Mouse (Mus musculus) adrenal gland, adult 18-20 months (tissue): ENCODE results near the gene Serinc3. TPM values are rescaled to one million over a fixed set of nuclear protein-coding genes. Genes with fewer than 3 reads are reported as not detected.
A peak's percentile ranks its signal among the peaks of the same experiment; 100 is the strongest.

ENCODE experiments used
- DNase-seq, 2 experiments: peaks; one replicate each; pipeline ENCODE4 v3.0.0; 2021 to 2022; ENCODE audit warnings: low spot score in 2 of 2
- total RNA-seq, 2 experiments: library from RNA; stranded (reverse); gene quantifications; 1 replicate in 1 of 2; 2 replicates in 1 of 2; pipeline ENCODE4 v1.2.3; 2021

The Serinc3 gene
- total RNA-seq, 2 experiments from 2014 or later, result 521 to 567 TPM

GRCm38 (mm10) chr2:163597661-163598060 lies 47.3 kb downstream of the Serinc3 start:
- DNase-seq, result no peak

DNA sequence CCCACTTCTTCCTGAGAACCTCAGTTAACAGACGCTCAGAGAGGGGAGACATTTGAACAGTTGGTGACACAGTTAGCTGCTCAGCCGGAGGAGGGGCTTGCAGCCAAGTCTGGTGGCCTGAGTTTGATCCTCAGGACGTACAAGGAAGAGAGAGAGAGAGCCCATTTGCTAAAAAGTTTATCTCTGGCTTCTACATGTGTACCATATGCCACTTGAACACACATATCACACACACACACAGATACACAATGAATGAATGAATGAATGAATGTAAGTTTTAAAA lies 48.1 kb downstream of the Serinc3 start:
- no peak for DNase-seq

GRCm38 (mm10) chr2:163596057-163596872 lies 48.7 kb downstream of the Serinc3 start:
- peak; percentile 27 to 49 for DNase-seq

DNA sequence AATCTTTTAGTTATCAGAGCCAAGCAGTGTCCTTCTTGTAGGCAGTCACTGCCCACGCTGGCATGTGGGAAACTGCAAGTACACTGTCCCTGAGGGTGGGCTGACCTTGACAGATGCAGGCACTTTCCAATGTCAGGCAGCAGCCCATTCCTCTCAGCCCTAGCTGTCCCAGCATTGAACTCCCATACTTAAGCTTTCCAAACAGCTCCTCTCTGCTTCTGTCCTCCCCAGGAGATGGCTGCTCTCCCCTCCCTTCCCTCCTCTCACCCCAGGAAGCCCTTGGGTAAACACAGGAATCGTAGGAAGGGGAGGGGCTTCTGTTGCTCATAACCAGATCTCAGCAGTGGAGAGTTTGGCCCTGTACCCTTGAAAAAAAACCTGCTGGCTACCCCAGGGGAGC lies 49.8 kb downstream of the Serinc3 start:
- peak; percentile 26 to 39 for DNase-seq

DNA sequence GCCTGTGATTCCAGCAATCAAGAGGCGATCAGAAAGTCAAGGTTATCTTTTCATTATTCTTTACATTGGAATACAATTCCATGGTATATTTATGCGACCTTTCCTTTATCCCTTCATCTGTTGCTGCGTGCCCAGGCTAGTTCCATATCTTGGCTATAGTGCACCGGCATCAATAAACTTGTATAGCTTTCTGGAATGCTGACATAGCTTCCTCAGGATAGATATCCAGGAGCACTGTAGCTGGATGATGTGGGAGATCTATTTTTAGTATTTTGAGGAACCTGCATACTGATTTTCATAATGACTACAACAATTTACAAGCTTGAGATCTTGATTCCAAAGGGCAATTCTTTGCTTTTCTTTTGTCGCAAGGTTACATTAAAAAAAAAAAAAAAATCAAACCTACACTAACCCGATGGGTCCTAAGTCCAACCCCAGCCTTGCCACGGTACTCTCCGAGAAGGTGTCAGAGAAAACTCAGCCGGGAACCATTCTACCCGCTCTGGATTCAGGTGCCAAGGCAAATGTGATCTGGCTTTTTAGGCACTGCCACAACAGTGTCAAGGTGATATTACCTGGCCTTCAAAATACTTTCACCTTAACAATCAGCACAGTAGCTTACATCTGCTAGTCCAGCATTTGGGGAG lies 51.2 kb downstream of the Serinc3 start:
- no peak for DNase-seq

DNA sequence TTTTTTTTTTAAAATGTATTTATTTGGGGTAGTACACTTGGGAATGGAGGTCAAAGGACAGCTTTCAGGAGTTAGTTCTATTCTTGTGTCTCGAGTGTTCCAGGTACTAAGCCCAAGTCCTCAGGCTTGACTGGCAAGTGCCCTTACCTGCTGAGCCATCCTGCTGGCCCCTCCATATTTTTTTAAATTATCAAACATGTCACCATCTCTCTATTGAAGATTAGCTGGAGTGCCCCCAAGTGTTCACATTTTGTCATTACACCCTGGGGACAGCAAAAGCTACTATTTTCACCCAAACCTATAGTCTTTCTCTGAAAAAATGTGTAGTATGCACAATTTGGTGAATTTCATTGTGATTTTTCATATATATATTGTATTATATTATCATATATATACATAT lies 52.8 kb downstream of the Serinc3 start:
- DNase-seq, result no peak

DNA sequence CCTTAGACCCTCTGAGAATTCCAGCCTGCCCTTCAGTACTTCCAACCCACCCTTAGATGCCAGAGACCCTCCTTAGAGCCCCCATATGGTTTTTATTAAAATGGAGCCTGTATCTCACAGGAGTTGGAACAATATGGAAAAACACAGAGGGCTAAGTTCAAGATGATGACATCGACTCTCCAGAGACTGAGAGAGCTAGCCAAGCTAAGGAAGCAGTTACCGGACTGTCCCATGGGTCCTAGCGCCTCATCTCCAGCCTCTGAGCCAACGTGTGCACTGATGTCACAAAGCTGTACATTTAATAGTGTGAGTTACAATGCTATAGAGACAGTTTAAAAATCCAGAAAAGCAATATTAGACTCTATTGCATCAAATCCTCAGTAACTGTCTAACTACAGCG lies 53.9 kb downstream of the Serinc3 start:
- DNase-seq, result no peak

DNA sequence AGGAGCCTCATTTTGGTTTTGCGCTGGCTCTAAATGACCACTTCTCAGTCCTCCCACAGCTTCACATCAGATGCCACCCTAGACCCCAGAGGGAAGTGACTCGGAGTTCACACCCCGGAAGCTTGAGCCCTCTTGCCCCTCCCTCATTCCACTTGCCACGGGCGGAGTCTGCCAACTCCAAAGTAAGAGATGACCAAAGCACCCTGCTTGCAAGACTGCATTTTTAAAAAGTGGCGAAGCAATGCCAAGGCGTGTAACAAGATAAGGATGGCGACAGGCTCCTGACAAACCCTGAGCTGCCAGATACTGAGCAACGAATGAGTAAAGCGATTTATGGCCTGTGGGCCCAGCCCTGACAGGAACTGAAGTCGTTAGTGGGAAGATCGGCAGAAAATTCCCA lies 54.7 kb downstream of the Serinc3 start:
- no peak for DNase-seq

DNA sequence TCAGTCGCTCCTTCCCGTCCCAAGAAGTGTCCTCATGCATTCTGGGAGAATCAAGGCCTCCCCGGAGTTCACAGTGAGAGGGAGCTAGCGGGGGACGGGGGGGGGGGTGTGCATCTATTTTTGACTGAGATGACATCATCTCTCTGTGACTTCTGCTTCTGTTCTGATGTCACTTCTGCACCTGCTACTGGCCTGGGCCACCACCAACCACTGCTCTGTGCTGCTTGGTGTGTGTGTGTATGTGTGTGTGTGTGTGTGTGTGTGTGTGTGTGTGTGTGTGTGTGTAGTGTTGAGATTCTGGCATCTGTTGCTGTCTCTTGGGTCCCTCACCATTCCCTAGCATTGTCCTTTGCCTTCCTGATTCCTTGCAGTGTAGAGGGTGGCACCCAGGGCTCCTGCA lies 57.4 kb downstream of the Serinc3 start:
- no peak for DNase-seq

DNA sequence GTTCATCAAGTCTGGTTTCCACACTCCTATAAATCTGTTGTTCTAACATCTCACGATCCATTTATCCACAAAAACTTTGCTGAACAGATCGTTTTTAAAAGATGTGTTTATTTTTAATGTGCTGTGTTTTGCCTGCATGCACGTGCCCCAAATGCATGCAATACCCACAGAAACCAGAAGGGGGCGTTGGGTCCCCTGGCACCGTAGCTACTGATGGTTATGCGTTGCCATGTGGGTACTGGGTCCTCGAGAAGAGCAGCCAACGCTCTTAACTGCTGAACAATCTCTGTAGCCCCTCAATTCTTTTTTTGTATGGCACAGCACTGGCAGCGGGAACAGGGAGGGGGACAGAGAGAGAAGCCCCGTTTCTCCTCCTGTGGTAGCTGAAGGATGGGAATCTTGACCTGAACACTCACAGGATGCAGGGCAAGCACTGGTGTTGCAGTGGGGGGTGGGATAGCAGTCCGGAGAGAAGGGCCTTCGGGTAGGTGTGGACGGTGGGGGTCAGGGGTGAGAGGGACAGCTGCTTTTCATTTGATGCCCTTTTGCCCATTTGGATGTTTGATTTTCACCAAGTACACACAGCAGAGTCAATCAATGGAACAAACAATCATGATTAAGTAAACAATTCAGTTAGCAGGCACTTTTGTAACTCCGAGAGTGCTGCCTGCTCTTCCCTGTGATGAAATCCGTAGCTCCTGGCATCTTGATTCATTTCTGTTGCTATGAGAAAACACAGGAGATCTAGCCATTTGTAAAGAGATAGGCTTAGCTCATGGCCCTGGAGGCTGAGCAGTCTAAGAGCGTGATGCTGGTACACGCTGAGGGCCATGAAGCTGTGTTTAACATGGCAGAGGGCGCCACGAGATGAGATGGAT lies 58.3 kb downstream of the Serinc3 start:
- peak in 1 of 2 experiments; percentile 57 for DNase-seq

- DNase-seq, result no peak
These were observed 60.9 kb downstream of the Serinc3 start for GRCm38 (mm10) chr2:163584088-163584426.

- no peak for DNase-seq
These were observed 61.5 kb downstream of the Serinc3 start for GRCm38 (mm10) chr2:163583226-163584087.

DNA sequence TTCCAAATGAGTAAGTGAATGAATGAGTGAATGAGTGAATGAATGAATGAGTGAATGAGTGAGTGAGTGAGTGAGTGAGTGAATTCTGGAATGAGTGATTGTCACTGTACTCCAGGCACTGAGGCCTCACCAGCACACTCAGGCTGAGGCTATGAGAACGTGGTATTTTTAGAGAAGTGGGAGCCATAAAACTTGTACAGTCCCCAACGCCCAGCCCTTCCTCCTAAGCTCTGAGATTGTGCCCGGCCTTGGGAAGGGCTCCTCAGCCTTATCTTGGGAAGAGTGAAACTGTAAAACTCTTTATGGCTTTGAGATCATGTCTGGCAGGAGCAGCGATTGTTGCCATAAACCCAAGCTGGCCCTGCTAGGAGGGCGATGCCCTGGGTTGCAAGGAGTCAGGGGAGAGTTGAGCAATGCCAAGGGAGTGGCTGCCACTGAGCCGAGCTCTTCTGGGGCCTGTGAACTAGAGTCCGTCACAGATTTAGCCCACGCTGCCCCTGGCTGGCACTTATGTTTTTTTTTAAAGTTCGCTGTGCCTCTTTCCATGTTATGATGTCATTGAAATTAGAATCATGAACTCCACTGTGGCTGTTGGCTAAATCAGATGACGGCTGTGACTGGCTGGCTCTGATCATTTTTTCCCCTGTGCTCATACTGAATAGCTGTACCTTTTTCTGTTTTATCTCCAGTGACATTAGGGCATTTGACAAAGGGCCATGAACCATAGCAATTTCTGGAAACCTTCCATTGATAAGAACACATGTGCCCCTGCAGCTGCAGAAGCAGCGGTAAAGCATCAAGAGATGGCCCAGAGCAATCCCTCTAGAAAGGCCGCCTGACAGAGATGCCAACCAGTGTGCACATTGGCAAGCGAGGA lies 64.6 kb downstream of the Serinc3 start:
- no peak for DNase-seq

- no peak for DNase-seq
These were observed 66.9 kb downstream of the Serinc3 start for GRCm38 (mm10) chr2:163577986-163578385.

GRCm38 (mm10) chr2:163575248-163575647 lies 69.7 kb downstream of the Serinc3 start:
- no peak for DNase-seq

DNA sequence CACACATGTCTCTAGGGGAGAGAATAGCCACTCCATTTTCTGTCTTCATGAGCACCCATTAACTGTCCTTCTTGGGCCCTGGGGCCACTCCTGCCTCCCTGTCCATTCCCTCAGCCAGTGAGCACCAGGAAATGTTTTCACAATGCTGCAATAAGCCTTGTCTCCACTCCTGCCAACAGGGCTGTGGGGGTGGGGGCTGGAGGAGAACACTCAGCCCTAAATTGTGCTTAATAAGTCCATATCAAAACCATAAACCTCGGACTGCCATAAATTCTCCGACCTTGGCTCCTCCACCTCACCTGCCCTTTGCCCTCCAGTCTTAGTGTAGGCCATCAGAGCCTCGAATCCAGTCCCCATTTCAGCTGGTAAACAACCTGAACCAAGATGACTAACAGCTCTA lies 70.6 kb downstream of the Serinc3 start:
- DNase-seq, result no peak
